Mouse (Mus musculus): ENCODE measurements around the gene Ubash3b.

Ubash3b gene

GRCm38 (mm10) chr9:40984313-40984712 is 177.2 kb downstream of the Ubash3b start:
- no peak for DNase-seq

- no peak for DNase-seq
Measured at GRCm38 (mm10) chr9:40983758-40984157, 177.7 kb downstream of the Ubash3b start.

- no peak for DNase-seq
Measured at GRCm38 (mm10) chr9:40982480-40982879, 179.0 kb downstream of the Ubash3b start.

GRCm38 (mm10) chr9:40974042-40974801 is 187.3 kb downstream of the Ubash3b start:
- DNase-seq = no peak

GRCm38 (mm10) chr9:40964418-40964714 is 197.1 kb downstream of the Ubash3b start:
- DNase-seq = no peak

- DNase-seq = peak; percentile 10 to 13
Measured at GRCm38 (mm10) chr9:40963586-40964417, 197.7 kb downstream of the Ubash3b start, which contains the start of gene Jhy. Gene Jhy, minus strand, starts transcription at chr9:40964118.

- DNase-seq = no peak
Measured at GRCm38 (mm10) chr9:40961401-40961800, 200.1 kb downstream of the Ubash3b start.

All from B cell, adult 2 months (primary cell).